Mouse (Mus musculus) gonadal fat pad, adult 2 months (tissue): ENCODE data around the gene Vegfa. TPM values are rescaled to one million over a fixed set of nuclear protein-coding genes. Genes with fewer than 3 reads are reported as not detected.

ENCODE experiments used
- DNase-seq: peaks from one replicate; pipeline ENCODE4 v3.0.0-alpha.2; 2012; ENCODE audit warnings: low read depth
- polyA plus RNA-seq: library from polyadenylated mRNA; depleted of rRNA; stranded (reverse); fragments of >200 nt; gene quantifications from 2 replicates; pipeline ENCODE4 v1.2.3, GENCODE M21; 2012

Vegfa gene
- polyA plus RNA-seq, 1 experiment = 316 TPM

DNA sequence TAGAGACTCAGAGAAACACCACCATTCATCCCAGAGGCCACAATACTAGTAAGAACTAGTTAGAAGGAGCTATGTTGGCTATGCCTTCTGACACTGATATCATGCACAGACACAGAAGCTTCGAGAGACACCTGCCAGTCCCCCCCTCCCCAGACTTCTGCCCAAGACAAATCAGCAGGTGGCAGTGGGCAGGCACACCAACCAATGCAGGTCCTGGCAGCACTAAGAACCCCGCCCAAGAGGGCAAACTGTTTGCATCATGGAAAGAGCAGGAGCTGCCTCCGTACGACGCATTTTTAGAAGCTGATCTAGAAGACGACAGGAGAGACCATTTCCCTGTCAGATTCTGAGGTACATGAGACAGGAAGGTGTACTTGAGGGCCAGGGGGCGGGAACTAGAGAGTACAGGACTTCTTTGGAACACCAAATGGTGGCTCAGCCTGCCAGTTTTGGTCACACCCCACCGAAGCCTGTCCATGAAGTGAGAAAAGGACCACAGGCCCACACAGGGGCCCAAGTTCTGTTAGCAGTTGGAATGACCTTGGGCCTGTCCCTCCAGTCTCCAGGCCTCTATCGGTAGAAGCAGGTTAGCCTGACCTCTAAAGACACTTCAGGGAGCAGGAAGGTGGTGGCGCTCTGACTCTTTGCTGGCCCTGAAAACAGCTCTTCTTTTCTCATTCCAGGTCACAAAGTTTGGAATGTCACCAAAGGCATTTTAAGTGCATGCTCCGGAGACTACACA, 6.1 kb downstream of the Vegfa start:
- no peak for DNase-seq

DNA sequence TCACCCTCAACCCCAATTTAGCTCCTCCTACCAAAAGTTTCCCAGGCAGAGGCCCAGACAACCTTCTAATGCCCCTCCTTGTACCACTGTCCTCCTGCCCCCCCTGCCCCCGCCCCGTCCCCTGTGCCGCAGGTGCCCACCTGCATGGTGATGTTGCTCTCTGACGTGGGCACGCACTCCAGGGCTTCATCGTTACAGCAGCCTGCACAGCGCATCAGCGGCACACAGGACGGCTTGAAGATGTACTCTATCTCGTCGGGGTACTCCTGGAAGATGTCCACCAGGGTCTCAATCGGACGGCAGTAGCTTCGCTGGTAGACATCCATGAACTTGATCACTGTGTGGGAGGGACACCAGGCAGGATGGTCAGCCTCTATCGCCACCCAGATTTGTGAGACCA, 7.0 kb downstream of the Vegfa start:
- DNase-seq = no peak

DNA sequence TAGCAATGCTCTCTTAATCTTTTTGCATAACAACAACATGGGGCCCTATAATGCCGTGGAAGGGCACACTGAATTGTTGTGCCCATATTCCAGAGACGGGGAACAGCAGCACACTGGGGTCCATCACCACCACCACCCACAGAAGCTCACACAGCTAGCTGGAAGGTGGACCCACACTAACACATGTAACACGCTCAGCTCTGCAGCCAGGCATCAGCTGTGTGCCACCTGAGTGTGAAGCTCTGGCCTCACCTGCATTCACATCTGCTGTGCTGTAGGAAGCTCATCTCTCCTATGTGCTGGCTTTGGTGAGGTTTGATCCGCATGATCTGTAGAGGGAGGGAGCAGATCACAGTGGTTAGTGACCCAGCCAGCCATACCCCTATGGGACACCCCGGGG, 8.0 kb downstream of the Vegfa start:
- DNase-seq = no peak

DNA sequence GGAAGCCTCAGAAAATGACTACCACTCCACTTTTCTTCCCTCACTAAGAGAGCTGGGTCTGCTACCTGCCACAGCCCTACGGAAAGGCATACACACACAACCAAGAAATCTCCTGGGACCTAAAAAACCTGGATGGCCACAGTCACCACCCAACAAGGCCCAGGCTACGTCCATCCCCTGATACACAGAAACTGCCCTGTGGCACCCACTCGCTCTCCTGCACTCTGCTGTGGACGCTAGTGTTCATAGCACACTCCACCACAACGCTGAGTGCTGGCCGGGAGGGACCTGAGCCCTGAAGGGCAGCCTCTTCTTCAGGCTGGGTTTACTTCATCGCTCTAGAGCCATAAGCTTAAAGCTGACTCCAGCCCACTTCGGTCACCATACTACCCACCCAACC, 8.6 kb downstream of the Vegfa start:
- no peak for DNase-seq

DNA sequence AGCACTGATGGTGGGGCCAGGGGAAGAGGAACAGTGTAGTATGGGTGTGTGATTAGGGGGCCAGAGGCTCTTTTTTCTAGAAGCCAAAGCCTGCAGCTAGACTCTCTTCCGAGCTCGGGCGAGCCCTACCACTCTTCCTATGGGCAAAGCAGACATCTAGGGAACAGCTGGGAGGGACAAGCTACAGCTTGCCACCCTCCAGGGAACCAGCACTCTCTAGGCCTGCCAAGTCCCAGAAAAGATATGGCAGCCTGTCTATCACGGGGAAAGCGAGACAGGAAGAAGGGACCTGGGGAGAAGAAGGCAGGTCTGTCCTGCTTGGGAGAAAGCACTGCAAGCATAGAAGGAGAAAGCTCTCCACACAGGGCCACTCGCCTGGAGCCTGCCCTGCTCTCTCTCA, 9.2 kb downstream of the Vegfa start:
- no peak for DNase-seq

DNA sequence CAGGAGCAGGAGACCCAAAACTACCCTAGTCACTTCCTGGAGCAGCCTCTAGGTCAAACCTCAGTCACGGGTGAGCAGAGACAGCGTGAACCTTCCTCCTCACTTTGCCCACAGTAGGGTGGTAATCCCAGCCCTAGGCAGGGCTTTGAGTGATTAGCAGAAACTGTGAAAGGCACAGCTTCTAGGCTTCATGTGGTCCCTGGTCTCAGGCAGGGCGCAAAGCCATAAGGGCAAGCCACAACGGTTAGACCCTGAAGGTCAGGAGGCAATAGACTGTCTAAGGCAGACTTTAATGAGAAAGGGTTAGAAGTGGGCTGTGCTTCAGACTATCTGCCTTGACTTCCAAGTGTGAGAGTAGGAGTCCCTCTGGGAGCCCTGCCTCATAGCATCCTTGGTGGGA, 9.7 kb downstream of the Vegfa start:
- DNase-seq = no peak

DNA sequence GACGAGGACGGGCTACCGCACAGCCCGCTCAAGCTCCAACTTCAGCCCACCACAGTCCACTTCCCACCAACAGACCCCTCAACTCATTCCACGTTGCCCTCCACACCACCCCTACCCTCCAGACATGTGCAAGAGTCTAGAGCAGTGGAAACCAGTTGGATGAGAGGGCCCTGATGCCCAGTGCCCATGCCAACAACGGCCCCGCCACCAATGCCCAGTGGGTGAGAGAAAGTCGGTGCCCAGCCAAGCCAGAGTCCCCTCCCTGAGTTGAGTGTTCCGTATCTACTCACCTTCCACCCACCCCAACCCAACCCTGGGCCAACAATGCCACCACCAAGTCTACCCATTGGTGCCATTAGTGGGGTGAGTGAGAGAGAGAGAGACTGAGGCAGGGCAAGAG, 10.4 kb downstream of the Vegfa start:
- DNase-seq = no peak

DNA sequence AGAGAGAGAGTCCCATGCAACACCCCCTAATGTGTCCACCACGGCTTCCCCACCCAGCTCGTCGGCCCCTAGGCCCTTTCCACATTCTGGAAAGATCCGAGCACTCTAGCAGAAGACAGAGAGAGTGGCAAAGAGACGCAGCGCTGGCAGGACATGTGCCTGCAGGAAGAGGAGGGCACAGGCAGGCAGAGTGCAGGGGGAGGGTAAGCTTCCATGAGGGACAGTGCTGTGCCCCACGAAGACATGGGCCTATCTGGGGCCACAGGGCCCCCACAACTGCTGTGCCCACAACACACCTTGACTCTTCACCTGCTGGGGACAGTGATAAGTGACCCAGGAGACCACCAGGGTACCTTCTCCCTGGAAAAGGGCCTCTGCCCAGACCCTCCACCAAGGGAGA, 11.0 kb downstream of the Vegfa start:
- no peak for DNase-seq

DNA sequence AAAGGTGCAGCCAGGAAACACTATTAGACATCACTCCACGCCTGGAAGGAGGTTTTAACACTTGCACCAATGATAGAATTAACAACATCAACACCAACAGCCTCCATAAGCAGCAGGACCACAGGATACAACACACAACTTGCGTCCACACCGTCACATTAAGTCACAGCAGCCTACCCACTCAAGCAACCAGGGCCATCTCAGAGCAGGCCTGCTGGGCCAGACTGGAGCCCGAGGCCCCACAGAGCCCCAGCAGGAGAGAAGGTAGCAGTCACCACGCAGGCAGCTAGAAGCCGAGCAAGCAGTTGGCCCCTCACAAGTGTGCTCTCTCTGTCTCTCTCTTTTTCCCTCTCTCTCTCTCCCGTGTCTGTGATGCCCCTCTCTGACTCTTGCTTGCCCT, 11.6 kb downstream of the Vegfa start:
- DNase-seq = no peak

DNA sequence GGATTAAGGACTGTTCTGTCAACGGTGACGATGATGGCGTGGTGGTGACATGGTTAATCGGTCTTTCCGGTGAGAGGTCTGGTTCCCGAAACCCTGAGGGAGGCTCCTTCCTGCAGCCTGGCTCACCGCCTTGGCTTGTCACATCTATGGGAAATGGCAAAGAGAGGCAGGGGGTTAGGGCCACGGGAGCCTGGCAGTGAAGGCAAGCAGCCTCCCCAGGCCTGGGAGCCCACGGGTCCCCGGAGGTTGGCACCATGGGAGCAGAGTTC, 13.5 kb downstream of the Vegfa start:
- DNase-seq = no peak

DNA sequence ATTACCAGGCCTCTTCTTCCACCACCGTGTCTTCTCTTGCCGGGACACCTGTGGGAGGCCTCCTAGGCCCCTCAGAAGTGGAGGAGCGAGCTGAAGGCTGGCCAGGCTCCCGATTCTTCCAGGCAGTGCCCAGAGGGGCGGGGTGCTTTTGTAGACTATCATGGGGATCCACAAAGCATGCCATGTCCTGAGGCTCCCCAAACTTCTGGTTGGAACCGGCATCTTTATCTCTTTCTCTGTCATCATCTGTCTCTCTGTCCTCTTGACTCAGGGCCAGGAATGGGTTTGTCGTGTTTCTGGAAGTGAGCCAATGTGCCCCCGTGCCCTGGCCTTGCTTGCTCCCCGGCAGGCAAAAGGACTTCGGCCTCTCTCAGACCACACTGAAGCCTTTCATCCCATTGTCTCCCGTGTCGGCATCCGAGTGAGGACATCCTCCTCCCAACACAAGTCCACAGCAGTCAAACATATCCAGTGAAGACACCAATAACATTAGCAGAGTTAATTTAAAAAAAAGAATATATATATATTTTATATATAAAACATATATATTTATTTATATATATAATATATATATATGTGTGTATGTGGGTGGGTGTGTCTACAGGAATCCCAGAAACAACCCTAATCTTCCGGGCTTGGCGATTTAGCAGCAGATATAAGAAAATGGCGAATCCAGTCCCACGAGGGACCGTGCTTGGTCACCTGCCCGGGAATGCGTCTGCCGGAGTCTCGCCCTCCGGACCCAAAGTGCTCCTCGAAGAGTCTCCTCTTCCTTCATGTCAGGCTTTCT, 14.0 kb downstream of the Vegfa start:
- no peak for DNase-seq

DNA sequence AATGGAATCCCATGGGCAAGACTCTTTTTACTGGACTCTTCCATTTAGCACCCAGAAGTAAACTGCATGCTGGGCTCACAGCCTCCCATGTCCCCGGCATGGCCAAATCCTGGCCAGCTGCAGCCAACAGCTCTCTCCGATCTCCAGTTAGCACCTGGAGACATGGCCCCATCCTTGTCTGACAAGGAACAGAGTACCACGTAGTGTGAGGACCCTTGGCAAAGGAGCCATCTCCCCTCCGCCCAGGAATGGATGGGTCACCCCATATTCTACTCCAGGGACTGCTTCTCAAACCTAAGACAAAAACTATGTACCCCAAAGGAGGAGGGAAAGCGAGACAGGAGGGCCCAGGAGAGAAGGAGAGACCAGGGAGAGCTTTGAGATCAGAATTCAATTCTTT, 15.6 kb downstream of the Vegfa start:
- no peak for DNase-seq

DNA sequence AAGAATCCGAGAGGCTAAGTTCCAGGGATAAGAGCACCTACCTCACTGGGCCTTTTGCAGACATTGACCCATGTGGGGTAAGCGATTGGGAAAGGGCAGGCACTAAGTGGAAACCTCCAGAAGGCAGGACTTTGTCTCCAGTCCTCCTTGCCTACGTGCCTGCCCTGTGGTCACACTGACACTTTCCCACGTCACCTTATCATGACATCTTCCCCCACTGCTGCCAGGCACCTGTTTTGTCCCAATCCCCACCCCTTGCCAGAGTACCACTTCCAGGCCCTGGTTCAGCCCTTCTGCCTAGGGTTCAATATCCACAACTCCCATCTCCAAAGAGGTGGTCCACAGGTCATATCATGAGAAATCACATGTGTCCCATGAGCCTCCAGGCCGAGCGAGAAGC, 16.2 kb downstream of the Vegfa start:
- no peak for DNase-seq

DNA sequence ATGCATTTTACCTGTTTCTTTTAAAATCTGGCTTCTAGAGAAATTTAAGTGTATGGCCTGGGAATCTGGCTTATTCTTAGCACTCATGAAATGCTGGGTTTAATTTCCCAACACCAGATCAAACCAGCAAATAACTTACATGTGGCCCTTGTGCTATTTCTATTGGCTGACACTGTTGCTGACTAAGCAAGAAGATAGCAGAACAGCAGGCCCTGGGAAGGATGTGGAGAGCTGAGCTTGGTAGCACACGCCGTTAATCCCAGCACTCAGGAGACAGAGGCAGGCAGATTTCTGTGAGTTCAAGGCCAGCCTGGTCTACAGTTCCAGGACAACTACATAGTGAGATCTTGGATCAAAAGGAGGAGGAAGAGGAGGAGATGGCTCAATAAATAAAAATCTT, 17.2 kb downstream of the Vegfa start:
- DNase-seq = no peak

DNA sequence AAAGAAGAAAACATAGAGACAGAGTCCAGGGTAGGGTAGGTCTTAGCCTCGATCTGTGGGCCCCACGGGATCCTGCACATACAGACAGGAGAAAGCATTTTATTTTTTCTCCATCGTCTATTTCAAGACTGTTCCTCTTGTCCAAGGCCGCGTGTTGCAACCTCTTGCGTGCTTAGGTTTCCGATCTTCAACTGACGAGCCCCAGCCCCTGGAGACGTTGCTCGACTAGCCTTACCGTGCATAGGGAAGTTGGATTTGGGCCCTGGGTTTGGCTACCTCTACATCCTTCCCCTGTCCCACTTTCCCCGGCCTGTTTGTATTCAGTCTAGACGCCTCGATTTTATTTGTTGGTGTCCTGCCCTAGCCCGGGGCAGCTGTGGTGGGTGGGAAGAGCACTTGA, 18.6 kb downstream of the Vegfa start:
- DNase-seq = no peak

DNA sequence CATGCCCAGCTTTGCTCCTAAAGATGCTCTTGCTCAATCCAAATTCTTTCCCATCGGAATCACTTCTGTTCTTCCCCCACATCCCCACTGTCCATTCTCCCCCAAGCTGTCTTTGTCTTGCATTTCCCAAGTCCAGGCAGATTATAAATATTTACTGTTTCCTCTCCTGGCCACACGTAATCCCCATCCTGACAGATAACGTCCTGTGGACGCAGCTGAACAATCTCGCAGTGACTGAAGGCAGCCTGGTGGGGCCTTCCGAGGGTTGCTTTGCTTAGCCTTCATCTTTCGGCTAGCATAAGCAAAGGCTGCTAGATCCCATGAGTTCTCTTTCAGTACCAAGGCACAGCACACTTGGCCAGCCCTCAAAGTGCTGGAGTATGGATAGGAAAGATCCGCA, 20.0 kb downstream of the Vegfa start:
- DNase-seq = no peak

DNA sequence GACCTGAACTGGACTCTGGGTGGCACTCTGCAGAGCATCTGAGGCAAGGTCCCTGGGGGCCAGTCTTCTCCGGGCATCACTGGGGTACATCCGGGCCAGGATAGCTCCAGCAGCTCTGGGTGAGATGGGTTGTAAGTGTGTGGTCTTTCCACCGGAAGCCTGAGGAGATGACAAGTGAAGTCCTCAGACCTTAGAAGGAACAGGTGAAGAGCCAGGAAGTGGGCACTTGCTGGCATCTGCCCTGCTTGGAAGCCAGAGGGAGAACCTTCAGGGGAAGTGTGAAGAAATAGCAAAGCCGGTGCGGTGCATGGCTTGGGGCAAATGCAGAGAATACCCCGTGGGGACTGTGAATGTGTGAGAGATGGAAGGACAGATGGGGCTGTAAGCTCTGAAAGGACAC, 21.7 kb downstream of the Vegfa start:
- DNase-seq = no peak

DNA sequence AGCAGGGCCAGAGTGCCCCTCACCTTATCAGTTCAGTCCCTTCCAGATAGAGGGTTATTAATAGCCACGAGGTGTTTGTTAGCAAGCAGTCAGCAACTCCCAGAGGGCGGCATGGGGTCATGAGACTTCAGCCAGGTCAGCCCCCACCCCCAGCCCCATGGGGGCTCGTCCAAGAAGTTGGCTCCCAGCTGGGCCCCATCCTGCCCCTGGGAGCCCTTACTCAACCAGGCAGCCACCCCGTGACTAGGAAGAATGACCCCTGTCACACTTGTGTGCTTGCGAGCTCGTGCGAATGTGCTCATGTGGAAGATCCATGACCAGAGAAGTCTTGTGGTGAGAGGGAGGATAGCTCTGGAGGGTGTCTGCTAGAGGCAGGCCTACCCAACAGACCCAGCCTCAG, 23.0 kb downstream of the Vegfa start:
- no peak for DNase-seq

DNA sequence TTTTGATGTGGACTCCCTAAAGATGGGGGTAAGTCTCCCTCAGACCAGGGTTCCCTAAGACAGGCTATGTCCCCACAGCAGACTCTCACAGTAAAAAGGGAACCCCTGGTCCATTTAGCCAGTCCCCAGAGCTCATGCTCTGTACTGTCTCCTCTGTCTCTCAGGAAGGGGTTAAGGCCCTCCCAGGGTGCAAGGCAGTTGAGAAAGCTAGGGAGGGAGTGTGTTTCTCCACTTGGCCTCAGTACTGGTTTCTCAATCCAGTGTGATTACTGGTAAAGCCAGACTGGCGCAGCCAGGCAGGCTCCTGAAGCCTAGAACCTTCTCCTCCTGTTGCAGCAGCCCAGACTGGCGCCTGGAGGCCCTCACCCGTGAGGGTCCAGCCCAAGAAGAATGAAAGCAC, 26.7 kb downstream of the Vegfa start:
- no peak for DNase-seq

DNA sequence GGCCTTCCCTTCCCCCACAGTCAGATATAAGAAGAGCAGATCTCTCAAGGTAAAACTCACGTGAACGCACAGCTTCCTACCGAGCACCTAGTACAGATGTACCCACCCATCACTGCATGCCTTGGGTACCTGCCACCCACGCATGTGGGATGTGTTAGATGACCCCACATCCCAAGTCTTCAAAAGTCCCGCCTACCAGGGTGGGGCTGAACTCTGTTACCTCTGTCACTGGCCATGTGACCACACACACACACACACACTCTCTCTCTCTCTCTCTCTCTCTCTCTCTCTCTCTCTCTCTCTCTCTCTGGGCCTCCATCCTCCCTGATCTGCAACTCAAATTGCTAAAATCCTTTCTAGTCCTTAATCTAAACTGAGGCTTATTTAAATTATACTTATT, 27.7 kb downstream of the Vegfa start:
- DNase-seq = no peak

DNA sequence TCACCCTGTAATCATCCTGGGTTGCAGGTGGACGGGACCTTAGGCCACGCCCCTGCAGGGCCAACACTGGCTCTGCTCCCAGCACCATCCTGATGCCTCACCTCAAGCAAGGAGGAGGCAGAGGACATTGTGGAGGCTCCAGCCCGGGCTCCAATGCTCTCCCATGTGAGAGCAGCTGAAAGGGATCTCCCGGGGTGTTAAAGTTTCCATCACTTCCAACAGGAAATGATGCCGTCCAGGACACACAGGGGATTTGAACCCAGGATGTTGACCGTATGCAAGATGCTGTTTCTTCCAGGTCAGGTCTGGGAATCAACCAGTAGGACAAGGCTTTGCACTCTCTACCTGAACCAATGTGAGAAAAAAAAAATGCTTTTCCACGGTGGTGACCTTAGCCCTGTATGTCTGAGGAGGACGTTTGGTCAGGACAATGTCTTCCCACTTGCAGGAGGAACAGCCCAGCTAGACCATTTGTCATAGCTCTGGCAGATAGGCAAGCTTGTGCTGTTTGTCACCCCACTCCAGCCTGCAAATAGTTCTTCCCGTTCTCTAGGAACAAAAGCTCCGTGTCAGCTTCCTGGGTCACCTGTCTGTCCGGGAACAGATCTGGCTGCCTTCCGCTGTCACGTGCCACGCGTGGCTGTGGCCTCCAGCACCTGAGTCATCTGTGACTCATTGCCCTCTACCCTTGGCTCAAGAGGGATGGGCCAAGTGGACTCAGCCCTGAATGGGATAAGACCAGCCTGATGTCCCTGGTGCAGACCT, 28.3 kb downstream of the Vegfa start:
- DNase-seq = no peak

DNA sequence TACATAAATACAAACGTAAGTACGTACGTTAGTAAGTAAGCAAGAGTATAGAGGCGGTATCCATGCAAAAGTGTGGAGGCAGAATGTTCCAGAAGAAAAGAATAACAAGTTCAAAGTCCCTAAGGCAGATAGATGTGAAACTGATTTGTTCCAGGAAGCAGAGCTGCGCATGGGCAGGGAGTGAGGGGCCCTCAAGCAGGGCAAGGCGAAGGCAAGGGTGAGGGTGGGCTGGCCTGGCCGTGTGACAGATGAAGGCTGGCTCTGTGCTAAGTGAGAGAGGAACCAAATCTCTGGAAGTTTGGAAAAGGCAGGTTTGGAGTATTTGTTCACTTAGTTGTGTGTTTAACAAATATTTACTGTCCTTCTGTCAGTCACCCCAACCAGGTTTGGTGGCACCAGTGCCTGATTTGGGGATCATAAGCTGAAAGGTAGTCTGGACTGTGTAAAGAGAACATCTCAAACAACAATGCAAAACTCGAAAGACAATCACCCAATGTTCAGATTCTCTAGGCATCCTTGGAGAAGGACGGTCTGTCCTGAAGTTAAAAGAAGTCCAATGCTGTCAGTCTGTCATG, 32.7 kb downstream of the Vegfa start:
- DNase-seq = no peak

DNA sequence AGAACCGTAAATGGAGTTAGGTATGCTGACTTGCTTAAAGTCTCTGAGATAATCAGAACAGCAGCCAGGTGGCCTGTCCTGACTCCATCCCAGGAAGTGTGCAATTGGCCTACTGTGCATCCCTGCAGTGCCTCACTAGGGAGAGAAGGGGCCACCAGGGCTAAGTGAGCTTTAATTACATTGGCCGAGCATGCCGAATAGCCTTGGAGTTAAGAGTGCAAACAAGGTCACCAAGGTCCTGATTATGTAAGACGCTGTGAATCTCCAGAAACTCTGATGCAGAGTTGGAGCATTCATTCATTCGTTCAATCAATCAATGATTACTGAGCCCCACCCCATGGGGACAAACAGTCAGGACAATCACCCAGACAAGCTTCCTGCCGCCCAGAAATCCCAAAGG, 33.8 kb downstream of the Vegfa start:
- DNase-seq = no peak
